Mouse (Mus musculus) lung, adult 2 months (tissue): ENCODE results near the gene Arhgef1. TPM values are rescaled to one million over a fixed set of nuclear protein-coding genes. Genes with fewer than 3 reads are reported as not detected.
"Not testable (repeated sequence)": the region's sequence is repeated elsewhere in the genome, so short reads cannot be mapped to it uniquely, and the experiment has no call there.

Experiments used
- DNase-seq: peaks from one replicate; pipeline ENCODE4 v3.0.0; 2022
- H3K4me1 ChIP-seq: fragments of 200-500 bp; 2 replicates; pipeline ENCODE4 v1.6.1; 2011; ENCODE audit warnings: low read length; ENCODE audit not compliant: control insufficient read depth, insufficient read depth
- H3K4me3 ChIP-seq: fragments of 200-500 bp; replicated peaks from 2 replicates; pipeline ENCODE3; 2011; ENCODE audit warnings: low read depth, mild to moderate bottlenecking, control low read depth, low read length; ENCODE audit errors: extremely low read depth
- CTCF ChIP-seq: fragments of 200-500 bp; IDR thresholded peaks from 2 replicates; pipeline ENCODE4 v1.5.1; 2011; ENCODE audit warnings: mild to moderate bottlenecking, low read length, control low read depth; ENCODE audit not compliant: insufficient read depth
- POLR2A ChIP-seq: fragments of 200-500 bp; IDR thresholded peaks from 2 replicates; pipeline ENCODE4 v1.6.1; 2011; ENCODE audit warnings: low read depth, mild to moderate bottlenecking, control low read depth, low read length, borderline replicate concordance; ENCODE audit errors: extremely low read depth
- WGBS: fragments of 180-500 bp; shearing (Covaris S2); methylation state at CpG from one replicate; pipeline ENCODE4 v1.1.7; 2018; 5-methylcytosine and 5-hydroxymethylcytosine counted together
- polyA plus RNA-seq: library from polyadenylated mRNA; depleted of rRNA; stranded (reverse); fragments of >200 nt; gene quantifications from 2 replicates; pipeline ENCODE4 v1.2.3, GENCODE M21; 2012

Arhgef1 gene
- polyA plus RNA-seq, 1 experiment, result 360 TPM

- TF ChIP-seq POLR2A (no peak), CTCF (no peak)
- Histone ChIP-seq H3K4me1 (peaks cover 12% of the 10 kb centered on the region), H3K4me3 (no peak overlapping the region)
- WGBS, result 70% methylated on average over 6 of the region's 6 CpGs
- DNase-seq, result no peak
Measured at GRCm38 (mm10) chr7:24889431-24890220, 13.1 kb upstream of the Arhgef1 start.

GRCm38 (mm10) chr7:24890281-24891216, 12.2 kb upstream of the Arhgef1 start:
- no peak overlapping the region for H3K4me3 ChIP-seq
- 28% methylated on average over 10 of the region's 10 CpGs for WGBS
- H3K4me1 ChIP-seq, result peaks cover 10% of the 10 kb centered on the region
- DNase-seq, result peak; percentile 78
- TF ChIP-seq CTCF, result peak; percentile 100
- peak; percentile 63; the same call in 1 of the 2 replicates for TF ChIP-seq POLR2A

GRCm38 (mm10) chr7:24891241-24892124, 11.2 kb upstream of the Arhgef1 start:
- WGBS, result 69% methylated on average over 3 of the region's 3 CpGs
- no peak overlapping the region for H3K4me3 ChIP-seq

GRCm38 (mm10) chr7:24892125-24892583, 10.6 kb upstream of the Arhgef1 start:
- Histone ChIP-seq H3K4me1 (peaks cover 4% of the 10 kb centered on the region; the same call in 1 of the 2 replicates), H3K4me3 (no peak overlapping the region)
- DNase-seq, result no peak
- TF ChIP-seq POLR2A (no peak), CTCF (no peak)
- WGBS, result 41% methylated on average over 2 of the region's 2 CpGs

More at GRCm38 (mm10) chr7:24891241-24892124, 11.2 kb upstream of the Arhgef1 start:
- peaks cover 4% of the 10 kb centered on the region; the same call in 1 of the 2 replicates for H3K4me1 ChIP-seq
- no peak for DNase-seq
- TF ChIP-seq CTCF (no peak), POLR2A (no peak)

- 86% methylated on average over 2 of the region's 2 CpGs for WGBS
- DNase-seq, H3K4me3 ChIP-seq, H3K4me1 ChIP-seq: not testable (repeated sequence)
Measured at GRCm38 (mm10) chr7:24895749-24896148, 7.0 kb upstream of the Arhgef1 start.

- DNase-seq, result no peak
- no peak overlapping the region for H3K4me3 ChIP-seq
- TF ChIP-seq CTCF (no peak), POLR2A (no peak)
- H3K4me1 ChIP-seq, result peaks cover under 1% of the 10 kb centered on the region; the same call in 1 of the 2 replicates
- 86% methylated on average over 8 of the region's 8 CpGs for WGBS
Measured at GRCm38 (mm10) chr7:24896269-24896668, 6.4 kb upstream of the Arhgef1 start.

GRCm38 (mm10) chr7:24897224-24897623, 5.5 kb upstream of the Arhgef1 start, which contains the start of gene Cd79a:
Gene Cd79a, plus strand, starts transcription at chr7:24897381.
- Histone ChIP-seq H3K4me3 (no peak within 1 kb of the TSS), H3K4me1 (peaks cover 2% of the 10 kb centered on the region; the same call in 1 of the 2 replicates)
- no peak for DNase-seq
- 57% methylated on average over 12 of the region's 12 CpGs for WGBS
- TF ChIP-seq POLR2A, result 0 out of 2 replicates have a peak, but pooled peaks have one; percentile 9
- TF ChIP-seq CTCF, result no peak

- no peak overlapping the region for H3K4me3 ChIP-seq
- TF ChIP-seq POLR2A (no peak), CTCF (no peak)
Measured at GRCm38 (mm10) chr7:24897959-24898358, 4.8 kb upstream of the Arhgef1 start.

More at GRCm38 (mm10) chr7:24897959-24898358, 4.8 kb upstream of the Arhgef1 start:
- 64% methylated on average over 5 of the region's 5 CpGs for WGBS
- H3K4me1 ChIP-seq, result peaks cover 5% of the 10 kb centered on the region; the same call in 1 of the 2 replicates
- DNase-seq, result no peak
